Mouse (Mus musculus): ENCODE data around the gene Akr1e1.
"Not testable (repeated sequence)": the region's sequence is repeated elsewhere in the genome, so short reads cannot be mapped to it uniquely, and the experiment has no call there.

The Akr1e1 gene

GRCm38 (mm10) chr13:4608961-4609409 lies at the start of gene Akr1e1:
Gene Akr1e1, minus strand, starts transcription at chr13:4609174.
- DNase-seq (ENCODE audit: low read depth in 2 of 2, low spot score in 2 of 2): peak; percentile 10 to 35

GRCm38 (mm10) chr13:4658346-4658745 lies 49.4 kb upstream of the Akr1e1 start:
- no peak for DNase-seq (ENCODE audit: low read depth in 2 of 2, low spot score in 2 of 2)

DNA sequence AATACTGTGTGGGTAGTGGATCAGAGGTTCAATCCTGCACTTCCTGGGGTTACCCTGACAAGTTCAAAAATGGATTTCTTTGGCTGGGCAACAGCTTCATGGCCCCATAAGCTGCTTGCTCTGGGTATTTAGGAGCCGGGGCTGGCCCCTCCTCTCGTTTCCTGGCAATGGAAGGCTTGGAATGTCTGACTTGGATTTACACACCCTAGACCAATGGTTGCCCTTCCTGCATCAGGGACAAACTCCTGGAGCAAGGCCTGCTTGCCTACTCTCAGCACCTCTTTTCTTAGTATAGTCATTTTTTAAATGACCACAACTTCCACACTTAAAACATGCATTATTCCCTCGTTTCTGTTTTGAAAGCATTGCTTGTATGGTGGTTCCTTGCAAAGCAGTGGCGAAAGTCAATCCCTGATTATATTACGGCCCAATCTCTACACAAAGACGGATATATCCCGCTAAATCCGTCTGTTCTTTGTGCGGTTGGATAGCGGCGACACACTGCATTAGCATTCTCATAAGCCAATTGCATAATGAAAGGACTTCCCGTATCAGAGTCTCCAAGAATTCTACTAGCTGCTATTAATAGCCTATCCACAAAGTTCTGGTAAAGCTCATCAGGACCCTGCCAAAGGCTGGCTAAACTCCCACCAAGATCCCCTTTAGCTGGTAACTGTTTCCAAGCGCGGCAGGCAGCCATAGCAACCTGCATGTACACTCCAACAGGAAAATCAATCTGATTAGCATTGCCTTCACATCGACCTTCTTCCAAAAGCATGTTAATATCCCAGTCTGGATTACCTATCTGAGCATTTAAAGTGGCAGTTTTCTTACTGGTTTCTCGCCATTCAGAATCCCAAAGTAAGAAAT lies 47.5 kb upstream of the Akr1e1 start:
- DNase-seq (ENCODE audit: low read depth in 2 of 2, low spot score in 2 of 2): no peak

GRCm38 (mm10) chr13:4650190-4650589 lies 41.2 kb upstream of the Akr1e1 start:
- DNase-seq (ENCODE audit: low read depth in 2 of 2, low spot score in 2 of 2): no peak

DNA sequence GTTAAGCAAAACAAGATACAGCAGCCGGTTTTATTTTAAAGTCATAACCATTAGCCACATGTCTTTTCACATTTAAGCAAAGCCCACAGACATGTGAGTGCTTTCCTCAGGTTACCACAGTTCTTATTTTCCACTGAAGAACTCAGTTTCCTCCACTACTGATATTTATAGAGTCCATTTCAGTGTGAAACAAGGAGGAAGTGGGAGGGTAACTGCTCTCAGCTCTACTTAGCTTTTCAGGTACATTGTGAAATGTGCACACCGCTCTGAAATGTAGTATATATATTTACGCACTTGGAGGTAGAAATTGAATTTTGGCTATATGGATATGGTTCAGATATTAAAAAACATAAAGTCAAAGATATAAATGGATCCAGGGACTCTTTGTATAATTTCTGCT lies 36.3 kb upstream of the Akr1e1 start:
- DNase-seq (ENCODE audit: low read depth in 2 of 2, low spot score in 2 of 2): no peak

GRCm38 (mm10) chr13:4610902-4611301 lies 1.9 kb upstream of the Akr1e1 start:
- no peak for DNase-seq (ENCODE audit: low read depth in 2 of 2, low spot score in 2 of 2)

- no peak for DNase-seq (ENCODE audit: low read depth in 2 of 2, low spot score in 2 of 2)
These were observed 444 bp downstream of the Akr1e1 start for GRCm38 (mm10) chr13:4608530-4608929.

DNA sequence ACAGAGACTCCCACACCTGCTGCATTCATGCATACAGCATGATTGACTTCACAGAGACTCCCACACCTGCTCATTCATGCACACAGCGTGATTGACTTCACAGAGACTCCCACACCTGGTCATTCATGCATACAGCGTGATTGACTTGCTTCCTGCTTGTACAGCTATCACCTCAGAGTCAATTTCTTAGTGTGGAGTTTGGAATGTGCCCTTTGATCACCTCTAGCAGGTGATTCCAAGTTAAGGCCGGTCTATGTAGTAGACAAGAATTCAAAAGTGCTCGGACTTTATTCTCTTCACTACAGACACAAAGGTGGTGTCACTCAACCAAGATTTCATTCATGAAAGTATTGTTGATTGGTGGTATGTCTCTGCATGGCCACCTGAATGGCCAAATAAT lies 2.2 kb downstream of the Akr1e1 start:
- DNase-seq (ENCODE audit: low read depth in 2 of 2, low spot score in 2 of 2): no peak

GRCm38 (mm10) chr13:4603431-4603830 lies 5.5 kb downstream of the Akr1e1 start:
- DNase-seq (ENCODE audit: low read depth in 2 of 2, low spot score in 2 of 2): not testable (repeated sequence)

DNA sequence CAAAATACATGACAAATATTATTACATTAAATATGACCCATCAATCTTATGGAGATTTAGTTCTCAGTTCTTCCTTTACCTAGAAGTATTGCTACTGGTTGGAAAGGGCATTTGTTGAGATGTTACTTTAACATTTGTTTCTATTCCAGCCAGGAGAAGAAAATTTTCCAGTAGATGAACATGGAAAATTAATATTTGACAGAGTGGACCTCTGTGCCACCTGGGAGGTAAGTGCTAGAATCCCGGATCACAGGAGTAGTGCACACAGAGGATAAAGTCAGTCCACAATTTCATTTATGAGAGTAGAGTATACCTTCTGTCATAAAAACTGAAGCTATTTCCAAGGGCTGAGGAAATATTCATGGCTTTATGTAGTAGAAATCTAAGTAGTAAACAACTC lies 32.1 kb downstream of the Akr1e1 start:
- DNase-seq (ENCODE audit: low read depth in 2 of 2, low spot score in 2 of 2): no peak

DNA sequence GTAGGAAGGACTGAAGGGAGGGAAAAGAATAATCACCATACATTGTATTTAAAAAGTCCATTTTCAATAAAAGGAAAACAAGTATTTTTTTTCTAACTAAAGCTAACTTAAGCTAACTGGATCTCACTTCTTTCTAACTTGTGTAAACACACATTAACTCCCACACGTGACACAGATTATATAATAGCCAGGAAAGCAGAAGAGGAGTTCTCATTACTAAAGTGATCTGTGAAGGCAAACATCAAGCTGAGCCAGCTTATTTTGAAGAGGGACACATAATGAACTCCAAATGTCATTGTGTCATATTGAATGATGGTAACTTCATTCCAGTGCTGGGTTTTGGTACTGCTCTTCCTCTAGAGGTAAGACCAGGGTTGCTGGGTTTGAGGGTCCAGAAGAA lies 35.1 kb downstream of the Akr1e1 start, which contains the start of gene Akr1c21:
Gene Akr1c21 (plus strand): TSS at position 205 of the 400 bp plus-strand sequence.
- DNase-seq (ENCODE audit: low read depth in 2 of 2, low spot score in 2 of 2): no peak

GRCm38 (mm10) chr13:4565996-4566395 lies 43.0 kb downstream of the Akr1e1 start:
- DNase-seq (ENCODE audit: low read depth in 2 of 2, low spot score in 2 of 2): no peak

- DNase-seq (ENCODE audit: low read depth in 2 of 2, low spot score in 2 of 2): no peak
These were observed 48.5 kb downstream of the Akr1e1 start for GRCm38 (mm10) chr13:4560500-4560899.

DNA sequence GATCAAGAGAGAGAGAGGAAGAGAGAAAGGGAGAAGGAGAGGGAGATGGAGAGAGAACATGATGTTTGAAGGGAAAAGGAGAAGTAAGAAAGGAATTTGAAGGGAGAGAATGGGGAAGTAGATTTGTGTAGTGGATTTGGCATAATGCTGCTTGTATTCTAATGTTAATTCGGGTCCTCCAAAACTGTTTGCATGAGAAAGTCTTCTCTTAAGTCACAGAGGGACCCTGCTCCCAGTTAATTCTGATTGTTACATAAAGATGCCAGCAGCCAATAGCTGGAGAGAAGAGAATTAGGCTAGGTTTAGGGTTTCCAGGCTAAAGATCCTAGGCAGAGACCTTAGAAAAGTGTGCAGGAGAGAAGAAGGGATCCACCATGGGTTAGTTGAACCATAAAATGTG lies 49.8 kb downstream of the Akr1e1 start:
- DNase-seq (ENCODE audit: low read depth in 2 of 2, low spot score in 2 of 2): no peak

Data from CD8-positive naive resting alpha-beta T cell, adult 2 months (primary cell).